Mouse (Mus musculus) adrenal gland (tissue): ENCODE measurements at regions not wholly inside any gene's neighbourhood (a gene's known extent, or its start where the extent isn't known, plus 50 kb on each side); places are given as distances from the start of the nearest gene placed in this dataset.
"Not testable (repeated sequence)": the region's sequence is repeated elsewhere in the genome, so short reads cannot be mapped to it uniquely, and the experiment has no call there.

ENCODE experiments used
- intact Hi-C: fragments of 180-260 bp; cut with DNase I; formaldehyde crosslinking; loops from one replicate; pipeline ENCODE4 v1.15.1; 2025

- intact Hi-C loops: no loop called here
Observed at GRCm38 (mm10) chr16:31508981-31509380, 86.9 kb downstream of the Bdh1 start.

- intact Hi-C loops: no loop called here
Observed at GRCm38 (mm10) chr16:31510097-31510496, 88.0 kb downstream of the Bdh1 start.

DNA sequence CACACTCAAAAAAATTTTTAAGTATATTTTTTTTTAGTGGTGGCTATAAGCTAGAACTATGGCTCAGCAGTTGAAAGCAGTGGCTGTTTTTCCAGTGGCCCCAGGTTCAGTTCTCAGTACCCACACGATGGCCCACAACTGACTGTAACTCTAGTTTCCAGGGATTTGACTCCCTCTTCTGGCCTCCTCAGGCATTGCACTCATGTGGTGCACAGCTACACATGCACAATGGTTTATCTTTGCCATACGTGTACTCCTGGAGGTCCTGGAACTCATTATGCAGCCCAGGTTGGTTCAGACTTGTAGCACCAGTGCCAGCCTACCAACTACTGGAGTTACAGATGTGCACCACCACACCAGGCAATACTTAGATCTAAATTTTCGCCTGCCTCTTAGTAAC lies 96.7 kb downstream of the Bdh1 start:
- intact Hi-C loops: no loop called here

DNA sequence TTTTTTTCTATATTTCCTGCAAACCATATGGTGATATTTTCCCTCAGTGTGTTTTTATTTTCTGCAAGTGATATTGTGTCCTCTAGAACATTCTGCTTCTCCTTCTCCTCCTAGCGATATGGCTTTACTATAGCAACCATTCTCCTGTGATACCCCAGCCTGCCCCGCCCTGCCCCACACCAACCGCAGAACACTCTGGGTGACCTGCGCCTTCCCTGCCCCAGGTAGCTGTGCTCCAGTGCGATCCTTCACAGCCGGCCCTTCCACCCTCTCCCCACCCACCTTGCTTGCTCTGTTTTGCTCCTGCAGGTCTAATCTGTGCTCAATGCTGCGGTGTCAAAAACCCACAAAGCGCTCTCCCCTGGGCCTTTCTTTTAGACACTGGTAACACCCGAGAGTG lies 98.0 kb downstream of the Bdh1 start:
- intact Hi-C loops: loop anchor here (5.0 kb wide), 1 partner anchor 53 kb away; no protein-coding TSS in a partner anchor

- intact Hi-C loops: loop anchor here (5.0 kb wide), 1 partner anchor 54 kb away; no protein-coding TSS in a partner anchor
Observed at GRCm38 (mm10) chr16:31521786-31522185, 99.7 kb downstream of the Bdh1 start.

- intact Hi-C loops: no loop called here
Observed at GRCm38 (mm10) chr16:31526711-31527344, 104.7 kb downstream of the Bdh1 start.

- intact Hi-C loops: no loop called here
Observed at GRCm38 (mm10) chr16:31528596-31529283, 106.7 kb downstream of the Bdh1 start.

DNA sequence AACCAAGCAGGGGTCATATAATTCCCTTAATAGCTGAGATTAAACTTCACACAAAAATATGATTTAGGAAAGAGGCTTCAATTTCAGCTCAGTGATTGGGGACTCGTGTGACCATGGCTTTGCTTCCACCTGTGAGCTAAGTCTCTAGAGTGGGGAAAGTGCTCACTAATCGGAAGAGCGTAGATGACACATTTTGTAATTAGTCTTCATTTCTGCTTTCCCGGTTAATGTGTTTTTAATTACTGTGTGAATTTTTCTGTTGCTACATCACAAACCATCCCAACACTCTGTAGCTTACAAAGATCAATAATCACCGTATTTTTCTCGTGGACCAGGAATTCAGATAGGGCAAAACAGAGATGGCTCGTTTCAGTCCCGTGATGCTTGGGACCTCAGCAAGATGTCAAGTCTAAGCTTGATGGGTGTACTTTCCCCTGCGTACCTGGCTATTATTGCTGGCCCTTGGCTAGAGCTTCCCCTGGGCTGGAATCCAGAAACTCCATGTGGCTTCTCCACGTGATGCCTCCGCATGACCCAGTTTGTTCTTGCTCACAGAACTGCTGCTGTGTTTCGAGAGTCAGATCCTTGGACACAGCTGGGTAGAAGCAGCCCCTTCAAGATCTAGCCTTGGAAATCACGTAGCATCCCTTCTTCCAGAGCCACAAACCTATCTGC lies 107.3 kb downstream of the Bdh1 start:
- intact Hi-C loops: no loop called here

DNA sequence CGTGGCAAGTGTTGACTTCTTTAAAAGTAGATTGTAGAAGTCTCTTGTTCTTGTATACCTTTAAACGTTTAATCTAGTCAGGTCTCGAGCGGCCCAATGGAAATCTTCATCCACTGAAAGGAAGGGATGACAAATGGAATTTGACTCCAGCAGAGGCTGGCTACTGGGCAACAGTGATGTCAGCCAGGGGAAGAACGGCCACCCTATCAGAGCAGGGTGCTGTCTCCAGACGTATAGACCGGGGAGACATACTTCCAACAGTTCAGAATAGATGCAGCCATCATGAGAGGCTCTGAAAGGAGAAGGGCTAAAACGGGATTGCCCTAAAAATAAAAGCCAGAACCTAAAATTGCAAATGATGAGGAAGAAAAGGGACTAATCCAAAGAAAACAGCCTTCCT lies 108.0 kb downstream of the Bdh1 start:
- intact Hi-C loops: no loop called here

- intact Hi-C loops: no loop called here
Observed at GRCm38 (mm10) chr16:31533196-31533777, 111.2 kb downstream of the Bdh1 start.

- intact Hi-C loops: no loop called here
Observed at GRCm38 (mm10) chr16:31534923-31535523, 112.9 kb downstream of the Bdh1 start.

- intact Hi-C loops: no loop called here
Observed at GRCm38 (mm10) chr16:31536328-31536727, 114.2 kb downstream of the Bdh1 start.

- intact Hi-C loops: no loop called here
Observed at GRCm38 (mm10) chr16:31538606-31539005, 116.5 kb downstream of the Bdh1 start.

DNA sequence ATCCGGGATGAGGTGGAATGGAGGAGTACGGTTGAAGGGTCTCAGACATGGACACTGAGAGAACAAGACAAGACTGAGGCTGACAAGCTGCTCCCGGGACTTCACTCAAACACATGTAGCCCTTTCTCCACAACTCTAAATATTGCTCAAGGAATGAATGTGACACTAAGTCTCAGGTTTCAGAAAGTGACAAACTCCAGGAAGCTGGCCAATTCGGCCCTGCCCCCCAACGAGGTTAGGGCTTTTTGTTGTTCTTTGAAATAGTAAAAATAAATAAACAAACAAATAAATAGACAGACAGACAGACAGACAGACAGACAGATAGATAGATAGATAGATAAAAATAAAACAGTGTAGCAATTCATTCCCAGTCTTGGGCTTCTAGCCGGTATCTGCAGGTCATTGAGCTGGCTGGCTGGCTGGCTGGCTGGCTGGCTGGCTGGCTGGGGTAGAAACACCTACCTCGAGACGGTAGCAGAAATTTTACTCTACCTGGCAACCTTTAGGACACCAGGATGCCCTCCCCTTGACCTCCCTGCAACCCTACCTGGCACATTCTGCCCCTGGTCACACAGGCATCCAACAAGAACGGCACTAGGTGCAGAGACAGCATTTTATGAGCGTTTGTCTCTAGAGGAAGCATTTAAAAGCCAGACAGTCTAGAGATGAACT lies 119.6 kb upstream of the Dlg1 start:
- intact Hi-C loops: loop anchor here (10.0 kb wide), 1 partner anchor 161 kb away; no protein-coding TSS in a partner anchor

DNA sequence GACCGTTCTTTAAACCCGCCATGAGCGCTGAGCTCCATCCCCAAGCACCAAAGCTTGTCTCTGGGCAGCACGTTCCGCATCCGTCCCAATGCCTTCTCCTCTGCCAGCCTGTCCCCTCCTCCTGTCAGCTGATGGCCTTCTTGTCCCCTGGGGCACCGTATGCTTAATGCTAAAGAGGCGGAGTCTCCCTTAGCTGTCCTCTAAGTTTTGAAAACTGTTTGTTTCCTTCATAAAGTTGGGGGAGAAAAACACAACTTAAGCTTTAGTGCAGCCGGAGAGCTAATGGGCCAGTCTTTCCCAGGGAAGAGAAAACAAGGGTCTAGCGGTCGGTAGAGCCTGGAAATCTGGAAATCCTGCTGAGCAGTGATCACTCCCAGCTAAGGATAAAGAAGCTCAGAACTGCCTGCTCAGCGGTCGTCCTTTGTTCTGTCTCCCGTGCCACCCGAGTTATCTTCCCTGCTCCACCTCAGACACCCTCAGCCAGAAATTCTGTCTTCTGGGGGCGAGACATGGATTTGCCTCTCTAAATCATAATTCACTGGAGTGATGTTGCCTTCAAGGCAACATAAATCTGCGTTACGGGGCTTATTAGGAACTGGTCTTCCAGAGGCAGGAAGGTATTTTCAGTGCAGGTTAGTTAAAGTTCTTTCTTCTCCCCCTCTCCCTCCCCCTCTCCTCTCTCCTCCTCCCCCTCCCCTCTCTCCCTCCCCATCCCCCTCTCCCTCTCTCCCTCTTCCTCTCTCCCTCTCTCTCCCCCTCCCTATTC lies 117.0 kb upstream of the Dlg1 start:
- intact Hi-C loops: loop anchor here (10.0 kb wide), 1 partner anchor 159 kb away; no protein-coding TSS in a partner anchor

GRCm38 (mm10) chr16:31546828-31547224 lies 116.4 kb upstream of the Dlg1 start:
- intact Hi-C loops: loop anchor here (10.0 kb wide), 1 partner anchor 158 kb away; no protein-coding TSS in a partner anchor

DNA sequence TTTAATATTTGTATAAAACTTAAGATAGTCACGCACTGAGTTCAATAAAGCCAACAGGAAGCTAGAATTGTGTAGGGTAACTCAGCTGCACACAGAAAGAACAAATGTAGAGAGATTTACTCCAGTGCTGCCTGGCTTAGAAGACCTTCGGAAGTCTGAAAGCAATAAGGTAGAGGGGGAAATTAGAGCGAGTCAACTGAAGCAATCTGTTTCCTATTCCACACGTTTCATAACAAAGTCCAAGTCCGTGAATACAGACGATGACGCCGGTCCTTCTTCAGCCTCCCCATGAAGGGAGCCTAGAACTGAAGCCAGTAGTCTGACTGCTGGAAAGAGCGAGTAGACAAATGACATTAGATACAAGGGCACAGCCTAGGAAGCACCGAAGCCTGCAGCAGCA lies 115.9 kb upstream of the Dlg1 start:
- intact Hi-C loops: loop anchor here (10.0 kb wide), 1 partner anchor 157 kb away; no protein-coding TSS in a partner anchor

DNA sequence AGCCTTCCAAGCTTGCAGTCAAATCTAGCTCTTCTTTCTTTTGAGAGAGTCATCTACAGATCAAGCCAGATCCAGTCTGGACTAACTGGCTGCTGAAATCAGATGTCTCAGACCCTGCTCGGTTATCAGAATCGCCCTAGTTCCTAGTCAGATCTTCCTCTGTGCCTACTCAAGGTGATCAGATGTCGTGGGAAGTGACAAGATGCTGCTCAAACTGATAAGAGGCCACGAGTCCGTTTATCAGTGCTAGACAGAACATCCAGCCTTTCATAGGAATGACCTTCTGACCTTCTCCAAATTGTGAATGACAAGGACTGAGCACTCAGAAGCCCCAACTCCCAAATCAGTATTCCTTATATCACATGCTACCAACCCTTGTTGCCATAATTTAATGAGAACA lies 113.3 kb upstream of the Dlg1 start:
- intact Hi-C loops: loop anchor here (10.0 kb wide), 1 partner anchor 155 kb away; no protein-coding TSS in a partner anchor

GRCm38 (mm10) chr16:31550539-31550938 lies 112.7 kb upstream of the Dlg1 start:
- intact Hi-C loops: not testable (repeated sequence)
